Mouse (Mus musculus) thymus, adult 2 months (tissue): ENCODE measurements around the gene Isy1.

Experiments
- CTCF ChIP-seq: fragments of 200-500 bp; IDR thresholded peaks from 2 replicates; pipeline ENCODE4 v1.5.1; 2012; ENCODE audit warnings: mild to moderate bottlenecking, control low read depth, low read length, moderate library complexity, borderline replicate concordance; ENCODE audit not compliant: control insufficient read depth, poor library complexity, insufficient read depth; ENCODE audit errors: extremely low read depth
- POLR2A ChIP-seq: fragments of 200-500 bp; IDR thresholded peaks from 2 replicates; pipeline ENCODE4 v1.6.1; 2012; ENCODE audit warnings: mild to moderate bottlenecking, low read length, control low read depth, moderate library complexity; ENCODE audit not compliant: control insufficient read depth, poor library complexity, insufficient read depth; ENCODE audit errors: extremely low read depth

- TF ChIP-seq CTCF (no peak), POLR2A (no peak)
Measured at GRCm38 (mm10) chr6:87790779-87791480, 47.7 kb downstream of the Isy1 start.
